Mouse (Mus musculus): Measurements from ENCODE around the gene Cdk15. TPM values are rescaled to one million over a fixed set of nuclear protein-coding genes. Genes with fewer than 3 reads are reported as not detected.

Cdk15 gene
- polyA plus RNA-seq, 1 experiment from 2014 or later = 0.08 TPM

GRCm38 (mm10) chr1:59237614-59238211 is 19.0 kb upstream of the Cdk15 start:
- WGBS = 1% methylated on average over 19 of the region's 19 CpGs
- Histone ChIP-seq H3K27ac (peak overlapping the region; percentile 87), H3K4me3 (peak overlapping the region; percentile 63), H3K36me3 (no peaks in the 10 kb centered on the region), H3K27me3 (ENCODE audit: low read depth, poor library complexity, severe bottlenecking) (no peaks in the 10 kb centered on the region), H3K4me1 (peaks cover 3% of the 10 kb centered on the region; the same call in 1 of the 2 replicates), H3K9me3 (replicated peaks) (no peaks in the 10 kb centered on the region)
- DNase-seq (ENCODE audit: low spot score) = peak; percentile 68

- H3K27ac ChIP-seq = no peak overlapping the region
Observed at GRCm38 (mm10) chr1:59243770-59244169, 12.9 kb upstream of the Cdk15 start.

GRCm38 (mm10) chr1:59247602-59248001 is 9.1 kb upstream of the Cdk15 start:
- Histone ChIP-seq H3K4me3 (no peak overlapping the region), H3K4me1 (0 out of 2 replicates have a peak, but pooled peaks cover 4% of the 10 kb centered on the region), H3K36me3 (no peaks in the 10 kb centered on the region), H3K9me3 (replicated peaks) (no peaks in the 10 kb centered on the region), H3K27me3 (ENCODE audit: low read depth, poor library complexity, severe bottlenecking) (no peaks in the 10 kb centered on the region), H3K27ac (no peak overlapping the region)
- DNase-seq (ENCODE audit: low spot score) = peak; percentile 75
- 6% methylated on average over 9 of the region's 9 CpGs for WGBS

More at GRCm38 (mm10) chr1:59243770-59244169, 12.9 kb upstream of the Cdk15 start:
- WGBS = 67% methylated on average over 2 of the region's 2 CpGs
- no peak for DNase-seq (ENCODE audit: low spot score)
- H3K36me3 ChIP-seq = no peaks in the 10 kb centered on the region
- no peaks in the 10 kb centered on the region for H3K9me3 ChIP-seq (replicated peaks)
- no peak overlapping the region for H3K4me3 ChIP-seq
- no peaks in the 10 kb centered on the region for H3K27me3 ChIP-seq (ENCODE audit: low read depth, poor library complexity, severe bottlenecking)
- 0 out of 2 replicates have a peak, but pooled peaks cover 4% of the 10 kb centered on the region for H3K4me1 ChIP-seq

GRCm38 (mm10) chr1:59252762-59253161 is 3.9 kb upstream of the Cdk15 start:
- H3K4me1 ChIP-seq = peaks cover 27% of the 10 kb centered on the region
- H3K27me3 ChIP-seq (ENCODE audit: low read depth, poor library complexity, severe bottlenecking) = no peaks in the 10 kb centered on the region
- H3K9me3 ChIP-seq (replicated peaks) = no peaks in the 10 kb centered on the region
- H3K36me3 ChIP-seq = no peaks in the 10 kb centered on the region
- H3K27ac ChIP-seq = no peak overlapping the region
- H3K4me3 ChIP-seq = peak overlapping the region; percentile 42
- WGBS = 11% methylated on average over 6 of the region's 7 CpGs
- peak; percentile 58 for DNase-seq (ENCODE audit: low spot score)

GRCm38 (mm10) chr1:59253301-59253909 is 3.3 kb upstream of the Cdk15 start:
- H3K4me3 ChIP-seq = peak overlapping the region; percentile 42
- DNase-seq (ENCODE audit: low spot score) = peak; percentile 41
- 3% methylated on average over 15 of the region's 18 CpGs for WGBS
- H3K27me3 ChIP-seq (ENCODE audit: low read depth, poor library complexity, severe bottlenecking) = no peaks in the 10 kb centered on the region
- H3K4me1 ChIP-seq = peaks cover 28% of the 10 kb centered on the region
- H3K9me3 ChIP-seq (replicated peaks) = no peaks in the 10 kb centered on the region
- no peaks in the 10 kb centered on the region for H3K36me3 ChIP-seq
- 0 out of 2 replicates have a peak overlapping the region, but pooled peaks have one; percentile 54 for H3K27ac ChIP-seq

GRCm38 (mm10) chr1:59257736-59258135 is 1.0 kb downstream of the Cdk15 start:
- no peaks in the 10 kb centered on the region for H3K36me3 ChIP-seq
- WGBS = 63% methylated on average over 3 of the region's 3 CpGs
- H3K9me3 ChIP-seq (replicated peaks) = no peaks in the 10 kb centered on the region
- H3K4me3 ChIP-seq = no peak overlapping the region
- no peak for DNase-seq (ENCODE audit: low spot score)
- H3K27ac ChIP-seq = no peak overlapping the region
- peaks cover 27% of the 10 kb centered on the region for H3K4me1 ChIP-seq
- no peaks in the 10 kb centered on the region for H3K27me3 ChIP-seq (ENCODE audit: low read depth, poor library complexity, severe bottlenecking)

- H3K27me3 ChIP-seq (ENCODE audit: low read depth, poor library complexity, severe bottlenecking) = no peaks in the 10 kb centered on the region
- no peak for DNase-seq (ENCODE audit: low spot score)
- no peaks in the 10 kb centered on the region for H3K36me3 ChIP-seq
- WGBS = 51% methylated on average over 8 of the region's 8 CpGs
- no peaks in the 10 kb centered on the region for H3K9me3 ChIP-seq (replicated peaks)
- H3K4me3 ChIP-seq = no peak overlapping the region
- peak overlapping the region; percentile 86 for H3K27ac ChIP-seq
- H3K4me1 ChIP-seq = peaks cover 42% of the 10 kb centered on the region
Observed at GRCm38 (mm10) chr1:59268931-59269330, 12.2 kb downstream of the Cdk15 start.

- Histone ChIP-seq H3K4me1 (peaks cover 42% of the 10 kb centered on the region), H3K9me3 (replicated peaks) (no peaks in the 10 kb centered on the region), H3K4me3 (peak overlapping the region; percentile 29), H3K27me3 (ENCODE audit: low read depth, poor library complexity, severe bottlenecking) (no peaks in the 10 kb centered on the region), H3K36me3 (no peaks in the 10 kb centered on the region), H3K27ac (peak overlapping the region; percentile 86)
- DNase-seq (ENCODE audit: low spot score) = no peak
- WGBS = 71% methylated on average over 6 of the region's 6 CpGs
Observed at GRCm38 (mm10) chr1:59269466-59269865, 12.8 kb downstream of the Cdk15 start.

GRCm38 (mm10) chr1:59269951-59270689 is 13.4 kb downstream of the Cdk15 start:
- DNase-seq (ENCODE audit: low spot score) = peak; percentile 87
- WGBS = 19% methylated on average over 20 of the region's 20 CpGs
- Histone ChIP-seq H3K36me3 (no peaks in the 10 kb centered on the region), H3K27ac (peak overlapping the region; percentile 86), H3K27me3 (ENCODE audit: low read depth, poor library complexity, severe bottlenecking) (no peaks in the 10 kb centered on the region), H3K4me3 (peak overlapping the region; percentile 29), H3K4me1 (peaks cover 42% of the 10 kb centered on the region), H3K9me3 (replicated peaks) (no peaks in the 10 kb centered on the region)

- Histone ChIP-seq H3K36me3 (no peaks in the 10 kb centered on the region), H3K27me3 (ENCODE audit: low read depth, poor library complexity, severe bottlenecking) (no peaks in the 10 kb centered on the region), H3K4me1 (peaks cover 42% of the 10 kb centered on the region), H3K9me3 (replicated peaks) (no peaks in the 10 kb centered on the region), H3K27ac (peak overlapping the region; percentile 73), H3K4me3 (no peak overlapping the region)
- DNase-seq (ENCODE audit: low spot score) = no peak
- WGBS = 37% methylated on average over 3 of the region's 3 CpGs
Observed at GRCm38 (mm10) chr1:59272189-59272588, 15.5 kb downstream of the Cdk15 start.

- Histone ChIP-seq H3K27me3 (ENCODE audit: low read depth, poor library complexity, severe bottlenecking) (no peaks in the 10 kb centered on the region), H3K4me3 (no peak overlapping the region), H3K36me3 (no peaks in the 10 kb centered on the region), H3K27ac (no peak overlapping the region), H3K4me1 (peaks cover 6% of the 10 kb centered on the region), H3K9me3 (replicated peaks) (no peaks in the 10 kb centered on the region)
- 93% methylated on average over 5 of the region's 5 CpGs for WGBS
- no peak for DNase-seq (ENCODE audit: low spot score)
Observed at GRCm38 (mm10) chr1:59285880-59286279, 29.2 kb downstream of the Cdk15 start.

- WGBS = 78% methylated on average over 13 of the region's 13 CpGs
Observed at GRCm38 (mm10) chr1:59286316-59286850, 29.7 kb downstream of the Cdk15 start.

GRCm38 (mm10) chr1:59287733-59288132 is 31.0 kb downstream of the Cdk15 start:
- 71% methylated on average over 8 of the region's 8 CpGs for WGBS
- no peaks in the 10 kb centered on the region for H3K27me3 ChIP-seq (ENCODE audit: low read depth, poor library complexity, severe bottlenecking)
- H3K36me3 ChIP-seq = no peaks in the 10 kb centered on the region
- H3K27ac ChIP-seq = no peak overlapping the region
- no peaks in the 10 kb centered on the region for H3K9me3 ChIP-seq (replicated peaks)
- H3K4me3 ChIP-seq = no peak overlapping the region
- DNase-seq (ENCODE audit: low spot score) = no peak
- H3K4me1 ChIP-seq = peaks cover 20% of the 10 kb centered on the region

More at GRCm38 (mm10) chr1:59286316-59286850, 29.7 kb downstream of the Cdk15 start:
- no peaks in the 10 kb centered on the region for H3K9me3 ChIP-seq (replicated peaks)
- H3K27ac ChIP-seq = no peak overlapping the region
- H3K4me1 ChIP-seq = peaks cover 11% of the 10 kb centered on the region
- H3K36me3 ChIP-seq = no peaks in the 10 kb centered on the region
- H3K4me3 ChIP-seq = no peak overlapping the region
- no peak for DNase-seq (ENCODE audit: low spot score)
- no peaks in the 10 kb centered on the region for H3K27me3 ChIP-seq (ENCODE audit: low read depth, poor library complexity, severe bottlenecking)
